Mouse (Mus musculus): ENCODE results near the gene Mthfsd. TPM values are rescaled to one million over a fixed set of nuclear protein-coding genes. Genes with fewer than 3 reads are reported as not detected.

Mthfsd gene
- polyA plus RNA-seq, 1 experiment: 22.3 TPM

DNA sequence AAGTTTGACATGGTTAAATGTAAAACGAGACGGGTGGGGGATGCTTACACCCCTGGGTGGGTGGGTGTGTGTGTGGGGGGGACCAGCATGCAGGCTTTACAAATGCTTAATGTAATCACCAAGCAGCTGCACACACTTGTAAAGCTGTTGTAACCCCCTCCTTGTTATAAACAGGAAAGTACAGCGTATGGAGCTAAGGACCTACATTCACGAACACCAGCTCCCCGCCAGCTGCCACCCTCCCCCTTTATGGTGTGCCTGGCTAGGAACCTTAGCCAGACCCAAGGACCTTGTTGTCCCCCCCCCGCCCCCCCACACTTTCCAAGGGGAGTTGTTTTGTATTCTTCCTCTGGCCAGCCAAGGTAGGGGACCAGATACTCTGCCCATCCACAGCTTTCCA is 18.5 kb upstream of the Mthfsd start:
- peak overlapping the region; percentile 35 for H3K4me3 ChIP-seq
- TF ChIP-seq MYOD1 (IDR thresholded peaks at IDR 0.05; ENCODE audit: control insufficient read depth in 1 of 3, insufficient read length in 2 of 3, low read depth in 2 of 3) (no peak), TCF3 (IDR thresholded peaks at IDR 0.05; ENCODE audit: insufficient read length, low read depth) (no peak), MAX (IDR thresholded peaks at IDR 0.05; ENCODE audit: low read depth) (no peak), CEBPB (IDR thresholded peaks at IDR 0.05; ENCODE audit: insufficient read depth, poor library complexity, severe bottlenecking) (no peak), USF1 (IDR thresholded peaks at IDR 0.05; ENCODE audit: low read depth) (no peak), POLR2AphosphoS2 (IDR thresholded peaks at IDR 0.05; ENCODE audit: insufficient read length, low read depth) (no peak), MYOG (IDR thresholded peaks at IDR 0.05; ENCODE audit: control insufficient read depth in 1 of 3, insufficient read depth in 1 of 3, insufficient read length in 2 of 3, low read depth in 2 of 3) (no peak), SRF (IDR thresholded peaks at IDR 0.05; ENCODE audit: control insufficient read depth, insufficient read length, low read depth) (no peak), POLR2A (IDR thresholded peaks at IDR 0.05; ENCODE audit: insufficient read length, low read depth) (no peak), REST (IDR thresholded peaks at IDR 0.05; ENCODE audit: insufficient read depth, insufficient read length) (no peak), E2F4 (IDR thresholded peaks at IDR 0.05; ENCODE audit: insufficient read depth) (no peak), TCF12 (IDR thresholded peaks at IDR 0.05; ENCODE audit: insufficient read depth, poor library complexity, severe bottlenecking) (no peak)
- no peaks in the 10 kb centered on the region for H3K36me3 ChIP-seq (ENCODE audit: control insufficient read depth, insufficient read depth)
- H3ac ChIP-seq (ENCODE audit: control insufficient read depth, insufficient read length): no peak overlapping the region
- no peaks in the 10 kb centered on the region for H3K79me2 ChIP-seq (ENCODE audit: control insufficient read depth, insufficient read depth)
- peak overlapping the region; percentile 91 for H3K4me2 ChIP-seq (ENCODE audit: low read depth)
- H3K27me3 ChIP-seq (ENCODE audit: control insufficient read depth, insufficient read depth, insufficient read length): no peaks in the 10 kb centered on the region

GRCm38 (mm10) chr8:121126191-121126590 is 18.0 kb upstream of the Mthfsd start:
- Histone ChIP-seq H3K4me2 (ENCODE audit: low read depth) (peak overlapping the region; percentile 91), H3ac (ENCODE audit: control insufficient read depth, insufficient read length) (peak overlapping the region; percentile 37), H3K79me2 (ENCODE audit: control insufficient read depth, insufficient read depth) (peaks cover 4% of the 10 kb centered on the region), H3K27me3 (ENCODE audit: control insufficient read depth, insufficient read depth, insufficient read length) (no peaks in the 10 kb centered on the region), H3K36me3 (ENCODE audit: control insufficient read depth, insufficient read depth) (no peaks in the 10 kb centered on the region), H3K4me3 (peak overlapping the region; percentile 35)
- TF ChIP-seq SRF (IDR thresholded peaks at IDR 0.05; ENCODE audit: control insufficient read depth, insufficient read length, low read depth) (no peak), POLR2A (IDR thresholded peaks at IDR 0.05; ENCODE audit: insufficient read length, low read depth) (no peak), MAX (IDR thresholded peaks at IDR 0.05; ENCODE audit: low read depth) (no peak), CEBPB (IDR thresholded peaks at IDR 0.05; ENCODE audit: insufficient read depth, poor library complexity, severe bottlenecking) (no peak), REST (IDR thresholded peaks at IDR 0.05; ENCODE audit: insufficient read depth, insufficient read length) (no peak), USF1 (IDR thresholded peaks at IDR 0.05; ENCODE audit: low read depth) (no peak), TCF12 (IDR thresholded peaks at IDR 0.05; ENCODE audit: insufficient read depth, poor library complexity, severe bottlenecking) (no peak), E2F4 (IDR thresholded peaks at IDR 0.05; ENCODE audit: insufficient read depth) (no peak), MYOG (IDR thresholded peaks at IDR 0.05; ENCODE audit: control insufficient read depth in 1 of 3, insufficient read depth in 1 of 3, insufficient read length in 2 of 3, low read depth in 2 of 3) (no peak), MYOD1 (IDR thresholded peaks at IDR 0.05; ENCODE audit: control insufficient read depth in 1 of 3, insufficient read length in 2 of 3, low read depth in 2 of 3) (no peak), POLR2AphosphoS2 (IDR thresholded peaks at IDR 0.05; ENCODE audit: insufficient read length, low read depth) (no peak)

DNA sequence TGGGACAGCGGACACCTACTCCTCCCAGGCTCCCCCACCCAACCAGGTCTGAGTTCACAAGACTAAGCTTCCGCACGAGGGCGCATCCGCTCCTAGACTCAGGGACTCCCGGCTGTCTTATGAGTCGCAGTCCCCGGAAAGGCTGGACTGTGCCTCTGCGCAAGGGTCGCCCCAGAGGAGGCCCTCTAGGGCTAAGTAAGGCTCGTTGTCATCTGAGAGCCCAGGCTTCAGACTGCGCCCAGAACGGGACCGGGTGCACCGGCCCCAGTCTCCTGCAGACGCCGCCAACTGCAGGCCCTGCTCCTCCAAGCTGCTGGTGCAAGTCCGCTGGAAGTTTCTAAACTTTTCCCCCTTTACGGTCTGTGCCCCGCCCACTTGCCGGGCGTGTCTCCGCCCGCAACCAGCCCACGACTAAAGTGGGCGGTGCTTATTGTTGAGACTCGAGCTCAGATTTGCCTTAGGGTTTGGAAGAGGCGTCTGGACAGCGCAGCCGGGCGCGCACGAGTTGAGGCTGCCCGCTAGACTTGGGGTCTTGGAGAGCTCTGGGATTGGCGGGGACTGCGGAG is 17.2 kb upstream of the Mthfsd start:
- TF ChIP-seq CEBPB (IDR thresholded peaks at IDR 0.05; ENCODE audit: insufficient read depth, poor library complexity, severe bottlenecking) (no peak), TCF12 (IDR thresholded peaks at IDR 0.05; ENCODE audit: insufficient read depth, poor library complexity, severe bottlenecking) (no peak), SRF (IDR thresholded peaks at IDR 0.05; ENCODE audit: control insufficient read depth, insufficient read length, low read depth) (peak; percentile 47), E2F4 (IDR thresholded peaks at IDR 0.05; ENCODE audit: insufficient read depth) (no peak), MYOG (IDR thresholded peaks at IDR 0.05; ENCODE audit: control insufficient read depth in 1 of 3, insufficient read depth in 1 of 3, insufficient read length in 2 of 3, low read depth in 2 of 3) (no peak), MYOD1 (IDR thresholded peaks at IDR 0.05; ENCODE audit: control insufficient read depth in 1 of 3, insufficient read length in 2 of 3, low read depth in 2 of 3) (no peak), USF1 (IDR thresholded peaks at IDR 0.05; ENCODE audit: low read depth) (no peak), TCF3 (IDR thresholded peaks at IDR 0.05; ENCODE audit: insufficient read length, low read depth) (no peak), POLR2A (IDR thresholded peaks at IDR 0.05; ENCODE audit: insufficient read length, low read depth) (peak; percentile 94), POLR2AphosphoS2 (IDR thresholded peaks at IDR 0.05; ENCODE audit: insufficient read length, low read depth) (peak; percentile 91), MAX (IDR thresholded peaks at IDR 0.05; ENCODE audit: low read depth) (no peak), REST (IDR thresholded peaks at IDR 0.05; ENCODE audit: insufficient read depth, insufficient read length) (no peak)

DNA sequence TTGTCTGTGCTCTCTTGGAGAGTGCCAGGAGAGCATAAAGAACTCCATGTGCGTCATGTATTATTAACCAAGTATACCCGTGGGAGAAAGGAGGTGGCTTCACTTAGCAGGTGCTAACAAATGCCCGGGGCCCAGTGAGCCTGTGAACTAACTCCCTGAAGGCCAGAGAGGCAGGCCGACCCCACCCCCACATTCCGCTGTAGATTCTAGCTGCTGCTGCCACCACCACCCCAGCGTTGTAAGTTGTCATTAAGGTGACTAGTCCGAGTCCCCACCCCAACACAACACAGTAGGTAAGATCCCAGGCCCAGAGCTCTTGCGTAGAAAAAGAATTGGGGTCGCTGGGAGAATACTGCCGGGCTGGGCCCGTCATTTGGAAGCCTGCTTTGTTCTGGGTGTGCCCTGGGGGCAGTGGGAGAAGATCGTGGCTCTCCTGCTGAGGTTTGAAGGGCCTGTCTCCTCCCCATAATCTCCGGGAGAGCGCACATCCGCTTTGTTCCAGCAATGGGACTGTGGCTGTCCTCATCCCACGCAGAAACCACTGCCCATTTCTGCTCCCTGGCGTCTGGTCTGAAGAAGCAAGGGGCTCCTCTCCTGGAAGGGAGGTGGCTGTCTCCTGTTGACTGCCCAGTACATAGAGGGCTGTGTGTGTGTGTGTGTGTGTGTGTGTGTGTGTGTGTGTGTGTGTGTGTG is 16.5 kb upstream of the Mthfsd start:
- H3K4me2 ChIP-seq (ENCODE audit: low read depth): peak overlapping the region; percentile 91
- peak overlapping the region; percentile 37 for H3ac ChIP-seq (ENCODE audit: control insufficient read depth, insufficient read length)
- no peaks in the 10 kb centered on the region for H3K36me3 ChIP-seq (ENCODE audit: control insufficient read depth, insufficient read depth)
- no peaks in the 10 kb centered on the region for H3K27me3 ChIP-seq (ENCODE audit: control insufficient read depth, insufficient read depth, insufficient read length)
- H3K4me3 ChIP-seq: peak overlapping the region; percentile 35
- H3K79me2 ChIP-seq (ENCODE audit: control insufficient read depth, insufficient read depth): peaks cover 18% of the 10 kb centered on the region
- TF ChIP-seq MAX (IDR thresholded peaks at IDR 0.05; ENCODE audit: low read depth): no peak
- TF ChIP-seq MYOG (IDR thresholded peaks at IDR 0.05; ENCODE audit: control insufficient read depth in 1 of 3, insufficient read depth in 1 of 3, insufficient read length in 2 of 3, low read depth in 2 of 3): no peak
- TF ChIP-seq POLR2AphosphoS2 (IDR thresholded peaks at IDR 0.05; ENCODE audit: insufficient read length, low read depth): peak; percentile 24
- no peak for TF ChIP-seq POLR2A (IDR thresholded peaks at IDR 0.05; ENCODE audit: insufficient read length, low read depth)
- TF ChIP-seq MYOD1 (IDR thresholded peaks at IDR 0.05; ENCODE audit: control insufficient read depth in 1 of 3, insufficient read length in 2 of 3, low read depth in 2 of 3): peak in 1 of 3 experiments; percentile 5
- no peak for TF ChIP-seq CEBPB (IDR thresholded peaks at IDR 0.05; ENCODE audit: insufficient read depth, poor library complexity, severe bottlenecking)

More for the DNA sequence above, 17.2 kb upstream of the Mthfsd start:
- Histone ChIP-seq H3K4me2 (ENCODE audit: low read depth) (peak overlapping the region; percentile 91), H3K4me3 (peak overlapping the region; percentile 35), H3K36me3 (ENCODE audit: control insufficient read depth, insufficient read depth) (no peaks in the 10 kb centered on the region), H3K79me2 (ENCODE audit: control insufficient read depth, insufficient read depth) (peaks cover 11% of the 10 kb centered on the region), H3K27me3 (ENCODE audit: control insufficient read depth, insufficient read depth, insufficient read length) (no peaks in the 10 kb centered on the region), H3ac (ENCODE audit: control insufficient read depth, insufficient read length) (peak overlapping the region; percentile 37)
